Mouse (Mus musculus) limb, embryonic 13.5 days (tissue): Measurements from ENCODE around the gene Smarcal1. TPM values are rescaled to one million over a fixed set of nuclear protein-coding genes. Genes with fewer than 3 reads are reported as not detected.

Source experiments
- ATAC-seq: fragments of 200-750 bp; cut with Nextera tagmentation; 2 replicates; pipeline ENCODE4 v1.8.0; 2017; ENCODE audit warnings: low read depth, moderate number of reproducible peaks, moderate TSS enrichment; ENCODE audit not compliant: low FRiP score
- H3K27ac ChIP-seq: fragments of 300-500 bp; sonication (generic); 2 replicates; pipeline ENCODE4 v1.5.1; 2015; ENCODE audit warnings: inconsistent platforms, mild to moderate bottlenecking, moderate library complexity
- H3K27me3 ChIP-seq: fragments of 300-500 bp; sonication (generic); 2 replicates; pipeline ENCODE4 v1.6.1; 2015; ENCODE audit warnings: mild to moderate bottlenecking, inconsistent platforms
- H3K36me3 ChIP-seq: fragments of 300-500 bp; sonication (generic); 2 replicates; pipeline ENCODE4 v1.6.1; 2015; ENCODE audit warnings: inconsistent platforms, mild to moderate bottlenecking, moderate library complexity
- H3K4me1 ChIP-seq: fragments of 300-500 bp; sonication (generic); 2 replicates; pipeline ENCODE4 v1.6.1; 2015; ENCODE audit warnings: inconsistent platforms
- H3K4me2 ChIP-seq: fragments of 300-500 bp; sonication (generic); replicated peaks from 2 replicates; pipeline ENCODE4 v1.6.1; 2015; ENCODE audit warnings: inconsistent platforms, mild to moderate bottlenecking, moderate library complexity
- H3K4me3 ChIP-seq: fragments of 300-500 bp; sonication (generic); 2 replicates; pipeline ENCODE4 v1.5.1; 2015; ENCODE audit warnings: moderate library complexity, mild to moderate bottlenecking, inconsistent platforms
- H3K9ac ChIP-seq: fragments of 300-500 bp; sonication (generic); 2 replicates; pipeline ENCODE4 v1.6.1; 2015; ENCODE audit warnings: mild to moderate bottlenecking, inconsistent platforms
- H3K9me3 ChIP-seq: fragments of 300-500 bp; sonication (generic); 2 replicates; pipeline ENCODE4 v1.6.1; 2016; ENCODE audit warnings: inconsistent platforms
- WGBS: fragments of 180-500 bp; shearing (Covaris S2); methylation state at CpG from one replicate; pipeline ENCODE4 v1.1.7; 2015; 5-methylcytosine and 5-hydroxymethylcytosine counted together
- polyA plus RNA-seq: library from polyadenylated mRNA; unstranded; fragments of >200 nt; fragmentation: Nextera tagmentation; extraction: Ambion mirVana; gene quantifications from 2 replicates; pipeline ENCODE4 v1.2.1, GENCODE M21; 2015

Smarcal1 gene
- polyA plus RNA-seq, 1 experiment from 2014 or later, result 26.7 TPM

- H3K9ac ChIP-seq, result no peak overlapping the region
- no peak overlapping the region for H3K4me3 ChIP-seq
- H3K4me2 ChIP-seq, result no peak overlapping the region
- no peak for ATAC-seq
- H3K4me1 ChIP-seq, result peaks cover 14% of the 10 kb centered on the region; the same call in 1 of the 2 replicates
- no peak overlapping the region for H3K27ac ChIP-seq
- peaks cover 14% of the 10 kb centered on the region; the same call in 1 of the 2 replicates for H3K27me3 ChIP-seq
- no peaks in the 10 kb centered on the region for H3K9me3 ChIP-seq
- 24% methylated on average over 7 of the region's 7 CpGs for WGBS
- no peaks in the 10 kb centered on the region for H3K36me3 ChIP-seq
Measured at GRCm38 (mm10) chr1:72574047-72574446, 9.0 kb upstream of the Smarcal1 start.

- no peak for ATAC-seq
- H3K9ac ChIP-seq, result no peak overlapping the region
- H3K4me1 ChIP-seq, result peaks cover 14% of the 10 kb centered on the region; the same call in 1 of the 2 replicates
- WGBS, result 50% methylated on average over 7 of the region's 7 CpGs
- H3K4me3 ChIP-seq, result no peak overlapping the region
- no peak overlapping the region for H3K27ac ChIP-seq
- H3K4me2 ChIP-seq, result no peak overlapping the region
- no peaks in the 10 kb centered on the region for H3K9me3 ChIP-seq
- H3K36me3 ChIP-seq, result no peaks in the 10 kb centered on the region
- H3K27me3 ChIP-seq, result peaks cover 14% of the 10 kb centered on the region; the same call in 1 of the 2 replicates
Measured at GRCm38 (mm10) chr1:72574608-72575007, 8.4 kb upstream of the Smarcal1 start.

GRCm38 (mm10) chr1:72575121-72575520 lies 7.9 kb upstream of the Smarcal1 start:
- H3K36me3 ChIP-seq, result no peaks in the 10 kb centered on the region
- no peak for ATAC-seq
- no peaks in the 10 kb centered on the region for H3K9me3 ChIP-seq
- H3K4me3 ChIP-seq, result no peak overlapping the region
- H3K9ac ChIP-seq, result no peak overlapping the region
- peaks cover 14% of the 10 kb centered on the region; the same call in 1 of the 2 replicates for H3K4me1 ChIP-seq
- 42% methylated on average over 4 of the region's 4 CpGs for WGBS
- H3K27ac ChIP-seq, result no peak overlapping the region
- H3K27me3 ChIP-seq, result peaks cover 14% of the 10 kb centered on the region; the same call in 1 of the 2 replicates
- H3K4me2 ChIP-seq, result no peak overlapping the region

- peak overlapping the region; percentile 10 for H3K4me3 ChIP-seq
- H3K27ac ChIP-seq, result no peak overlapping the region
- H3K9me3 ChIP-seq, result no peaks in the 10 kb centered on the region
- no peak for ATAC-seq
- WGBS, result 2% methylated on average over 12 of the region's 12 CpGs
- peak overlapping the region; percentile 57 for H3K4me2 ChIP-seq
- no peaks in the 10 kb centered on the region for H3K36me3 ChIP-seq
- H3K27me3 ChIP-seq, result peaks cover 14% of the 10 kb centered on the region; the same call in 1 of the 2 replicates
- H3K9ac ChIP-seq, result peak overlapping the region; percentile 36
- peaks cover 14% of the 10 kb centered on the region; the same call in 1 of the 2 replicates for H3K4me1 ChIP-seq
Measured at GRCm38 (mm10) chr1:72577481-72577922, 5.5 kb upstream of the Smarcal1 start.

GRCm38 (mm10) chr1:72578351-72578750 lies 4.7 kb upstream of the Smarcal1 start:
- H3K4me3 ChIP-seq, result no peak overlapping the region
- ATAC-seq, result no peak
- no peaks in the 10 kb centered on the region for H3K36me3 ChIP-seq
- H3K4me1 ChIP-seq, result peaks cover 14% of the 10 kb centered on the region; the same call in 1 of the 2 replicates
- no peak overlapping the region for H3K9ac ChIP-seq
- WGBS, result 42% methylated on average over 15 of the region's 15 CpGs
- H3K27ac ChIP-seq, result no peak overlapping the region
- no peak overlapping the region for H3K4me2 ChIP-seq
- peaks cover 14% of the 10 kb centered on the region; the same call in 1 of the 2 replicates for H3K27me3 ChIP-seq
- H3K9me3 ChIP-seq, result no peaks in the 10 kb centered on the region

- no peak for ATAC-seq
- WGBS, result 29% methylated on average over 4 of the region's 4 CpGs
- no peak overlapping the region for H3K4me2 ChIP-seq
- no peaks in the 10 kb centered on the region for H3K9me3 ChIP-seq
- no peaks in the 10 kb centered on the region for H3K36me3 ChIP-seq
- H3K9ac ChIP-seq, result no peak overlapping the region
- peaks cover 14% of the 10 kb centered on the region; the same call in 1 of the 2 replicates for H3K27me3 ChIP-seq
- peaks cover 16% of the 10 kb centered on the region for H3K4me1 ChIP-seq
- no peak overlapping the region for H3K27ac ChIP-seq
- no peak overlapping the region for H3K4me3 ChIP-seq
Measured at GRCm38 (mm10) chr1:72578806-72579205, 4.2 kb upstream of the Smarcal1 start.

GRCm38 (mm10) chr1:72583906-72584305 lies 855 bp downstream of the Smarcal1 start:
- peak overlapping the region; percentile 88; the same call in 1 of the 2 replicates for H3K27ac ChIP-seq
- H3K4me1 ChIP-seq, result peaks cover 14% of the 10 kb centered on the region
- WGBS, result 72% methylated on average over 4 of the region's 4 CpGs
- peak overlapping the region; percentile 75 for H3K9ac ChIP-seq
- no peaks in the 10 kb centered on the region for H3K9me3 ChIP-seq
- peak overlapping the region; percentile 75 for H3K4me3 ChIP-seq
- ATAC-seq, result no peak
- no peaks in the 10 kb centered on the region for H3K27me3 ChIP-seq
- peaks cover 34% of the 10 kb centered on the region for H3K36me3 ChIP-seq
- peak overlapping the region; percentile 74 for H3K4me2 ChIP-seq

GRCm38 (mm10) chr1:72585971-72586875 lies 3.2 kb downstream of the Smarcal1 start:
- H3K4me3 ChIP-seq, result no peak overlapping the region
- ATAC-seq, result no peak
- H3K27me3 ChIP-seq, result no peaks in the 10 kb centered on the region
- WGBS, result 91% methylated on average over 17 of the region's 17 CpGs
- no peak overlapping the region for H3K4me2 ChIP-seq
- H3K27ac ChIP-seq, result no peak overlapping the region
- H3K9ac ChIP-seq, result no peak overlapping the region
- no peaks in the 10 kb centered on the region for H3K9me3 ChIP-seq
- peaks cover 52% of the 10 kb centered on the region for H3K36me3 ChIP-seq
- H3K4me1 ChIP-seq, result peaks cover 14% of the 10 kb centered on the region

- Histone ChIP-seq H3K9ac (no peak overlapping the region), H3K4me1 (peaks cover 14% of the 10 kb centered on the region), H3K27ac (no peak overlapping the region), H3K9me3 (no peaks in the 10 kb centered on the region), H3K4me2 (no peak overlapping the region), H3K27me3 (no peaks in the 10 kb centered on the region), H3K4me3 (no peak overlapping the region), H3K36me3 (peaks cover 65% of the 10 kb centered on the region)
- 90% methylated on average over 15 of the region's 15 CpGs for WGBS
- no peak for ATAC-seq
Measured at GRCm38 (mm10) chr1:72587532-72587931, 4.5 kb downstream of the Smarcal1 start.

GRCm38 (mm10) chr1:72588763-72589162 lies 5.7 kb downstream of the Smarcal1 start:
- no peaks in the 10 kb centered on the region for H3K9me3 ChIP-seq
- peaks cover 13% of the 10 kb centered on the region for H3K4me1 ChIP-seq
- no peak overlapping the region for H3K27ac ChIP-seq
- no peak overlapping the region for H3K4me3 ChIP-seq
- H3K36me3 ChIP-seq, result peaks cover 77% of the 10 kb centered on the region
- no peak overlapping the region for H3K4me2 ChIP-seq
- 86% methylated on average over 2 of the region's 2 CpGs for WGBS
- H3K9ac ChIP-seq, result no peak overlapping the region
- no peaks in the 10 kb centered on the region for H3K27me3 ChIP-seq
- no peak for ATAC-seq

- Histone ChIP-seq H3K27me3 (no peaks in the 10 kb centered on the region), H3K9me3 (no peaks in the 10 kb centered on the region), H3K36me3 (peaks cover 86% of the 10 kb centered on the region), H3K4me3 (no peak overlapping the region), H3K4me1 (no peaks in the 10 kb centered on the region), H3K27ac (no peak overlapping the region), H3K4me2 (no peak overlapping the region), H3K9ac (no peak overlapping the region)
- no peak for ATAC-seq
- 71% methylated on average over 4 of the region's 4 CpGs for WGBS
Measured at GRCm38 (mm10) chr1:72590636-72591035, 7.6 kb downstream of the Smarcal1 start.

GRCm38 (mm10) chr1:72592350-72592749 lies 9.3 kb downstream of the Smarcal1 start:
- ATAC-seq, result no peak
- Histone ChIP-seq H3K9ac (no peak overlapping the region), H3K4me1 (no peaks in the 10 kb centered on the region), H3K36me3 (peaks cover 86% of the 10 kb centered on the region), H3K9me3 (no peaks in the 10 kb centered on the region), H3K27ac (no peak overlapping the region), H3K4me2 (no peak overlapping the region), H3K27me3 (no peaks in the 10 kb centered on the region), H3K4me3 (no peak overlapping the region)
- 87% methylated on average over 3 of the region's 3 CpGs for WGBS
